Mouse (Mus musculus) effector memory CD4-positive, alpha-beta T cell, adult 7 months (primary cell): ENCODE results near the gene Fmo6. TPM values are rescaled to one million over a fixed set of nuclear protein-coding genes. Genes with fewer than 3 reads are reported as not detected.

Experiments used
- polyA plus RNA-seq: library from polyadenylated mRNA; unstranded; fragments of 100-300 nt; shearing (Covaris generic); gene quantifications from one replicate; pipeline ENCODE4 v1.2.1, GENCODE M21; 2017

Fmo6 gene
- 0.22 TPM for polyA plus RNA-seq

GRCm38 (mm10) chr1:162937415-162937814 lies at the start of gene Fmo6:
Gene Fmo6 (minus strand): TSS chr1:162937515.

GRCm38 (mm10) chr1:162984428-162984827 lies 47.1 kb upstream of the Fmo6 start, which contains the start of gene Fmo3:
Gene Fmo3 (minus strand): TSS chr1:162984528.

GRCm38 (mm10) chr1:162897838-162898811 lies 39.2 kb downstream of the Fmo6 start, which contains the start of gene Fmo2:
Gene Fmo2 (minus strand): TSS chr1:162898726.

Other genes with a start within 250 kb of the Fmo6 start
- gene Prrc2c, start 197.0 kb downstream of the Fmo6 start, polyA plus RNA-seq, result 208 TPM
- gene Fmo4, start 123.5 kb downstream of the Fmo6 start, polyA plus RNA-seq, result not detected
- gene Fmo1, start 70.9 kb downstream of the Fmo6 start, polyA plus RNA-seq, result 0.39 TPM
- gene Fmo2, start 38.8 kb downstream of the Fmo6 start, polyA plus RNA-seq, result not detected
- not detected for gene Fmo3, start 47.0 kb upstream of the Fmo6 start, polyA plus RNA-seq
- not detected for gene Mroh9, start 148.2 kb upstream of the Fmo6 start, polyA plus RNA-seq